Mouse (Mus musculus): Measurements from ENCODE around the gene Ywhah. TPM values are rescaled to one million over a fixed set of nuclear protein-coding genes. Genes with fewer than 3 reads are reported as not detected.
A peak's percentile ranks its signal among the peaks of the same experiment; 100 is the strongest.

Ywhah gene
- polyA plus RNA-seq, 1 experiment: 252 TPM

- Histone ChIP-seq H3K4me3 (replicated peaks; ENCODE audit: control insufficient read depth, low read depth, low read length) (no peak overlapping the region), H3K4me1 (ENCODE audit: control insufficient read depth, insufficient read depth, low read length) (peaks cover 2% of the 10 kb centered on the region; the same call in 1 of the 2 replicates), H3K27ac (ENCODE audit: control insufficient read depth, insufficient read depth, low read depth, low read length, poor library complexity) (no peak overlapping the region)
- WGBS: 30% methylated on average over 5 of the region's 5 CpGs
- TF ChIP-seq CTCF (IDR thresholded peaks at IDR 0.05; ENCODE audit: control insufficient read depth, insufficient read depth, low read length): no peak
- no peak for TF ChIP-seq POLR2A (IDR thresholded peaks at IDR 0.05; ENCODE audit: borderline replicate concordance, control insufficient read depth, low read depth, low read length)
Observed at GRCm38 (mm10) chr5:33015579-33015978, 3.0 kb upstream of the Ywhah start.

- WGBS: 3% methylated on average over 15 of the region's 15 CpGs
- Histone ChIP-seq H3K4me1 (ENCODE audit: control insufficient read depth, insufficient read depth, low read length) (peaks cover 2% of the 10 kb centered on the region; the same call in 1 of the 2 replicates), H3K4me3 (replicated peaks; ENCODE audit: control insufficient read depth, low read depth, low read length) (peak overlapping the region; percentile 81), H3K27ac (ENCODE audit: control insufficient read depth, insufficient read depth, low read depth, low read length, poor library complexity) (peak overlapping the region; percentile 100)
- TF ChIP-seq POLR2A (IDR thresholded peaks at IDR 0.05; ENCODE audit: borderline replicate concordance, control insufficient read depth, low read depth, low read length): no peak
- TF ChIP-seq CTCF (IDR thresholded peaks at IDR 0.05; ENCODE audit: control insufficient read depth, insufficient read depth, low read length): no peak
Observed at GRCm38 (mm10) chr5:33018189-33018560, 441 bp upstream of the Ywhah start.

GRCm38 (mm10) chr5:33019426-33019821 lies 808 bp downstream of the Ywhah start:
- Histone ChIP-seq H3K4me3 (replicated peaks; ENCODE audit: control insufficient read depth, low read depth, low read length) (peak overlapping the region; percentile 75), H3K27ac (ENCODE audit: control insufficient read depth, insufficient read depth, low read depth, low read length, poor library complexity) (peak overlapping the region; percentile 100), H3K4me1 (ENCODE audit: control insufficient read depth, insufficient read depth, low read length) (peaks cover 2% of the 10 kb centered on the region; the same call in 1 of the 2 replicates)
- under 1% methylated on average over 12 of the region's 12 CpGs for WGBS
- TF ChIP-seq CTCF (IDR thresholded peaks at IDR 0.05; ENCODE audit: control insufficient read depth, insufficient read depth, low read length) (no peak), POLR2A (IDR thresholded peaks at IDR 0.05; ENCODE audit: borderline replicate concordance, control insufficient read depth, low read depth, low read length) (no peak)

- H3K4me1 ChIP-seq (ENCODE audit: control insufficient read depth, insufficient read depth, low read length): peaks cover 2% of the 10 kb centered on the region; the same call in 1 of the 2 replicates
- 54% methylated on average over 2 of the region's 2 CpGs for WGBS
- H3K27ac ChIP-seq (ENCODE audit: control insufficient read depth, insufficient read depth, low read depth, low read length, poor library complexity): no peak overlapping the region
- H3K4me3 ChIP-seq (replicated peaks; ENCODE audit: control insufficient read depth, low read depth, low read length): peak overlapping the region; percentile 4
- peak; percentile 58 for TF ChIP-seq CTCF (IDR thresholded peaks at IDR 0.05; ENCODE audit: control insufficient read depth, insufficient read depth, low read length)
- no peak for TF ChIP-seq POLR2A (IDR thresholded peaks at IDR 0.05; ENCODE audit: borderline replicate concordance, control insufficient read depth, low read depth, low read length)
Observed at GRCm38 (mm10) chr5:33021622-33022021, 3.0 kb downstream of the Ywhah start.

- H3K27ac ChIP-seq (ENCODE audit: control insufficient read depth, insufficient read depth, low read depth, low read length, poor library complexity): no peak overlapping the region
- TF ChIP-seq POLR2A (IDR thresholded peaks at IDR 0.05; ENCODE audit: borderline replicate concordance, control insufficient read depth, low read depth, low read length): no peak
- TF ChIP-seq CTCF (IDR thresholded peaks at IDR 0.05; ENCODE audit: control insufficient read depth, insufficient read depth, low read length): no peak
- H3K4me3 ChIP-seq (replicated peaks; ENCODE audit: control insufficient read depth, low read depth, low read length): no peak overlapping the region
- 82% methylated on average over 4 of the region's 4 CpGs for WGBS
- H3K4me1 ChIP-seq (ENCODE audit: control insufficient read depth, insufficient read depth, low read length): no peaks in the 10 kb centered on the region; the same call in 1 of the 2 replicates
Observed at GRCm38 (mm10) chr5:33023337-33023736, 4.7 kb downstream of the Ywhah start.

GRCm38 (mm10) chr5:33024474-33024873 lies 5.9 kb downstream of the Ywhah start:
- no peak for TF ChIP-seq CTCF (IDR thresholded peaks at IDR 0.05; ENCODE audit: control insufficient read depth, insufficient read depth, low read length)
- TF ChIP-seq POLR2A (IDR thresholded peaks at IDR 0.05; ENCODE audit: borderline replicate concordance, control insufficient read depth, low read depth, low read length): no peak
- 31% methylated on average over 5 of the region's 5 CpGs for WGBS
- H3K4me3 ChIP-seq (replicated peaks; ENCODE audit: control insufficient read depth, low read depth, low read length): no peak overlapping the region
- H3K4me1 ChIP-seq (ENCODE audit: control insufficient read depth, insufficient read depth, low read length): no peaks in the 10 kb centered on the region; the same call in 1 of the 2 replicates
- H3K27ac ChIP-seq (ENCODE audit: control insufficient read depth, insufficient read depth, low read depth, low read length, poor library complexity): no peak overlapping the region

GRCm38 (mm10) chr5:33028656-33029055 lies 10.0 kb downstream of the Ywhah start:
- TF ChIP-seq CTCF (IDR thresholded peaks at IDR 0.05; ENCODE audit: control insufficient read depth, insufficient read depth, low read length): no peak
- TF ChIP-seq POLR2A (IDR thresholded peaks at IDR 0.05; ENCODE audit: borderline replicate concordance, control insufficient read depth, low read depth, low read length): no peak
- no peaks in the 10 kb centered on the region; the same call in 1 of the 2 replicates for H3K4me1 ChIP-seq (ENCODE audit: control insufficient read depth, insufficient read depth, low read length)
- no peak overlapping the region for H3K27ac ChIP-seq (ENCODE audit: control insufficient read depth, insufficient read depth, low read depth, low read length, poor library complexity)
- H3K4me3 ChIP-seq (replicated peaks; ENCODE audit: control insufficient read depth, low read depth, low read length): no peak overlapping the region
- 78% methylated on average over 2 of the region's 2 CpGs for WGBS

- no peak overlapping the region for H3K4me3 ChIP-seq (replicated peaks; ENCODE audit: control insufficient read depth, low read depth, low read length)
- no peaks in the 10 kb centered on the region; the same call in 1 of the 2 replicates for H3K4me1 ChIP-seq (ENCODE audit: control insufficient read depth, insufficient read depth, low read length)
- TF ChIP-seq CTCF (IDR thresholded peaks at IDR 0.05; ENCODE audit: control insufficient read depth, insufficient read depth, low read length) (no peak), POLR2A (IDR thresholded peaks at IDR 0.05; ENCODE audit: borderline replicate concordance, control insufficient read depth, low read depth, low read length) (no peak)
- no peak overlapping the region for H3K27ac ChIP-seq (ENCODE audit: control insufficient read depth, insufficient read depth, low read depth, low read length, poor library complexity)
- WGBS: 81% methylated on average over 4 of the region's 4 CpGs
Observed at GRCm38 (mm10) chr5:33030425-33031175, 12.0 kb downstream of the Ywhah start.
